Mouse (Mus musculus) embryonic facial prominence, embryonic 14.5 days (tissue): ENCODE data around the gene Cep55. TPM values are rescaled to one million over a fixed set of nuclear protein-coding genes. Genes with fewer than 3 reads are reported as not detected.

ENCODE experiments used
- ATAC-seq: fragments of 200-750 bp; cut with Nextera tagmentation; 2 replicates; pipeline ENCODE4 v1.8.0; 2017; ENCODE audit warnings: low read depth, moderate number of reproducible peaks, moderate TSS enrichment
- DNase-seq: peaks from one replicate; pipeline ENCODE4 v3.0.0-alpha.2; 2015; ENCODE audit warnings: low spot score
- H3K27ac ChIP-seq: fragments of 300-500 bp; sonication (generic); replicated peaks from 2 replicates; pipeline ENCODE4 v1.5.1; 2014; ENCODE audit warnings: low read depth, mild to moderate bottlenecking, low read length, moderate library complexity
- H3K27me3 ChIP-seq: fragments of 300-500 bp; sonication (generic); replicated peaks from 2 replicates; pipeline ENCODE4 v1.6.1; 2014; ENCODE audit warnings: low read length; ENCODE audit not compliant: control insufficient read depth, insufficient read depth
- H3K36me3 ChIP-seq: fragments of 300-500 bp; sonication (generic); 2 replicates; pipeline ENCODE4 v1.6.1; 2014; ENCODE audit warnings: low read length, mixed read lengths; ENCODE audit not compliant: control insufficient read depth, insufficient read depth
- H3K4me1 ChIP-seq: fragments of 300-500 bp; sonication (generic); 2 replicates; pipeline ENCODE4 v1.6.1; 2014; ENCODE audit warnings: antibody characterized with exemption, low read length; ENCODE audit not compliant: control insufficient read depth, insufficient read depth
- H3K4me2 ChIP-seq: fragments of 300-500 bp; sonication (generic); 2 replicates; pipeline ENCODE4 v1.6.1; 2014; ENCODE audit warnings: low read depth, mild to moderate bottlenecking, low read length, moderate library complexity, mixed read lengths
- H3K4me3 ChIP-seq: fragments of 300-500 bp; sonication (generic); 2 replicates; pipeline ENCODE4 v1.5.1; 2014; ENCODE audit warnings: low read depth, mild to moderate bottlenecking, low read length
- H3K9ac ChIP-seq: fragments of 300-500 bp; sonication (generic); 2 replicates; pipeline ENCODE4 v1.6.1; 2014; ENCODE audit warnings: low read depth, mild to moderate bottlenecking, low read length, moderate library complexity, mixed read lengths
- H3K9me3 ChIP-seq: fragments of 300-500 bp; sonication (generic); 2 replicates; pipeline ENCODE4 v1.6.1; 2016; ENCODE audit warnings: low read length; ENCODE audit not compliant: control insufficient read depth
- WGBS: fragments of 180-500 bp; shearing (Covaris S2); extraction: QIAGEN DNeasy Blood & Tissue Kit; methylation state at CpG from one replicate; pipeline ENCODE4 v1.1.7; 2014; 5-methylcytosine and 5-hydroxymethylcytosine counted together
- polyA plus RNA-seq: library from polyadenylated mRNA; unstranded; fragments of >200 nt; fragmentation: Nextera tagmentation; extraction: Ambion mirVana; gene quantifications from 2 replicates; pipeline ENCODE4 v1.2.1, GENCODE M21; 2014

The Cep55 gene
- polyA plus RNA-seq, 1 experiment from 2014 or later, result 18.2 TPM

DNA sequence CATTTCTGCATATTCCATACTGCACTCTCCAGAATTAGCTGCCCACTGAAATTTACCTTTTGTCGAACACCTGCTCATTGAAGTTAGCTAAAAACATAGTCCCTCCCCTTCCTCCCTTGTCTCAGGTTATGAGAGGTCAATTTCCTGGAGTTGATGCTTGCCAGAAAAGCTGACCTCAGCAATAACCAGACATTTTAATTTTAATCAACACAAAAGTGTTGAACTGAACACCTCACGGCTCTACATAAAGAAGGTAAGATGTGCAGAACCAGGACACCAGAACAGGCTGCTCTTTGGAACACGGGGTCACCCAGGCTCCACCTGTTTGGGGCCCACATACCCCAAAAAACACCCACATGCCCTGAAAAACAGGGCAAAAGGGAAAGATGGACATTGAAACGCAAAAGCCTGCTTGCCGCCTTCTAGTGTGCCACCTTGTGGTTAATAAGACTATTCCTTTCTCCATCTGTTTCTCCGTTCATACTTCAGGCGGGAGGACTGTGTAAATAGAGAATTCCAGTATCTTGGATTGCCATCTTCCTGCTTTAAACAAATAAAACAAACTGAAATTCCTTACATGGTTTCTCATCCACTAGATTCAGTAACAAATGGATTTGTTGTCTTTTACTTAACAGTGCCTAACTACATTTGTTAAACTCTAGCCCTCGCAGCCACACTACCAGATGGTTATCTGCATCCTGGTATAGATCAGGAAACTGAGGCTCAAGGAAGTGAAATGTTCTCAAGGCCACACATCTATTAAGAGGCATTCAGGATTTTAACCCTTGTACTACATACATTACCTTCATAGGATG lies 1.4 kb upstream of the Cep55 start:
- H3K36me3 ChIP-seq, result peaks cover 8% of the 10 kb centered on the region; the same call in 1 of the 2 replicates
- 23% methylated on average over 8 of the region's 8 CpGs for WGBS
- peak overlapping the region; percentile 76 for H3K4me3 ChIP-seq
- no peaks in the 10 kb centered on the region for H3K27me3 ChIP-seq
- no peak overlapping the region; the same call in 1 of the 2 replicates for H3K27ac ChIP-seq
- ATAC-seq (no peak), DNase-seq (peak; percentile 76)
- peak overlapping the region; percentile 65 for H3K4me2 ChIP-seq
- H3K9me3 ChIP-seq, result no peaks in the 10 kb centered on the region
- H3K9ac ChIP-seq, result peak overlapping the region; percentile 56; the same call in 1 of the 2 replicates
- H3K4me1 ChIP-seq, result peaks cover 12% of the 10 kb centered on the region

DNA sequence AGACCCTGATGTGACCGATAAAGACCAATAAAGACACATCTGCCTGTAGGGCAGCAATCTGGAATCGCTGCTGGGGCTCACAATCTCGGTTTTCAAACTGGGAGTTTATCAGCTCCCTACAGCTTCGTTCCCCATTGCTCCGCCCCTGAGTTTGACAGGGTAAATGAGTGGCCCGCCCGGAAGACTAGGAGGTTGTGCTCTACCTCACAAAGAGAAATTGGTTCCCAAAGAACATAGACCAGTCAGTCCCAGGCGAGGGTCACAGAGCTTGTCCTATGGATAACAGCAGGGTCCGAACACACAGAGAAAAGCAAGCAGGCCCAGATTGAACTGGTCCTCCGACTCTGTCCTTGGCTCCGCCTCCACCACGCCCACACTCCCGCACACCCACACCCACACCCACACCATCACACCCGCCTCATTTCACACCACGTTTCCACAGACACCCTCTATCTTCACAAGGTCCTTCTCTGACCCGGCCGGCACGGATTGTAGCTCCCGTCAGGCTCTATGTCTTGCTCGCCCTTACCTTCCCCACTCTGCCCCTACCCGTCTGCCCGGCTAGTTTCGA lies 577 bp upstream of the Cep55 start:
- no peak overlapping the region; the same call in 1 of the 2 replicates for H3K27ac ChIP-seq
- H3K4me1 ChIP-seq, result peaks cover 12% of the 10 kb centered on the region
- no peaks in the 10 kb centered on the region for H3K9me3 ChIP-seq
- H3K27me3 ChIP-seq, result no peaks in the 10 kb centered on the region
- H3K4me2 ChIP-seq, result peak overlapping the region; percentile 65
- peak; percentile 82 for DNase-seq
- peak overlapping the region; percentile 76 for H3K4me3 ChIP-seq
- H3K36me3 ChIP-seq, result peaks cover 15% of the 10 kb centered on the region
- peak; percentile 93 for ATAC-seq
- H3K9ac ChIP-seq, result peak overlapping the region; percentile 56
- under 1% methylated on average over 19 of the region's 23 CpGs for WGBS

DNA sequence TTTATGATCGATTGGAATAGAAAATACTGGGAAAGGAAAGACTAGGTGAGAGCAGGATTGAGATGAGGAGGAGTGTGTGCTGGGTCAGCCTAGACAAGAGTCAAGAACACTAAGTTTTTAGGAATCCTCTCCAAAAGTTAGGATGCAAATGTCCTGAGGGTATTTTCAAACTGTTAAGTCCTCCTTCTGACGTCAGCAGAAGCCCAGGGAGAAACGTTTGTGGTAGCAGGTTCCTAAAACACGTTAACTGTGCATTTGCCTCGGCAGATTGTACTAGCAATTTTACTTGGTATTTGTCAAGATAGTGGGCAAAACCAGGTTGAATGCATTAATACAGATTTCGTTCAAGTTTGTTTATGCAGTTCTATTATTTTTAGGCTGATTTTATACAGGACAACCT lies 987 bp downstream of the Cep55 start:
- peaks cover 12% of the 10 kb centered on the region for H3K4me1 ChIP-seq
- 14% methylated on average over 6 of the region's 6 CpGs for WGBS
- H3K4me2 ChIP-seq, result peak overlapping the region; percentile 80
- peaks cover 23% of the 10 kb centered on the region for H3K36me3 ChIP-seq
- peak overlapping the region; percentile 76 for H3K4me3 ChIP-seq
- no peaks in the 10 kb centered on the region for H3K9me3 ChIP-seq
- DNase-seq (no peak), ATAC-seq (no peak)
- H3K9ac ChIP-seq, result peak overlapping the region; percentile 68
- no peak overlapping the region for H3K27ac ChIP-seq
- no peaks in the 10 kb centered on the region for H3K27me3 ChIP-seq

DNA sequence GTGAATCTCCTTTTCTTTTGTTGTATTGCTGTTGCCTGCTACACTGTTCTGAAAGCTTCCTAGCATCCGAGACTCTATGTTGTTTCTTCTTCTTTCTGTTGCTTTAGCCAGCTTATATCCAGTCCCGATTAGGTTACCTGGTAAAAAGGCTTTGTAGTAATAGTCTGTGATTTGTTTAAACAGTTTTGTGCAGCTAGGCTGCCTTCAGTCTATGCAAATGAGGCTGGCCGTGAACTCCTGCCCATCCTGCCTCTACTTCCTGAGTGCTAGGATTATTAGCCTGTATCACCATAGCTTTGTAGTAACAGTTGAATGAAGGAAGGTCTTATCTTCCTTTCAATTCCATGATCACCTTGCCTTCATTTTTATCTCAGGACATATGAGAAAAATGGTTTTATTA lies 1.5 kb downstream of the Cep55 start:
- H3K4me2 ChIP-seq, result peak overlapping the region; percentile 80
- H3K4me1 ChIP-seq, result peaks cover 12% of the 10 kb centered on the region
- WGBS, result 55% methylated on average over 3 of the region's 3 CpGs
- ATAC-seq (no peak), DNase-seq (no peak)
- no peak overlapping the region for H3K27ac ChIP-seq
- no peaks in the 10 kb centered on the region for H3K9me3 ChIP-seq
- no peaks in the 10 kb centered on the region for H3K27me3 ChIP-seq
- H3K4me3 ChIP-seq, result peak overlapping the region; percentile 76
- 0 out of 2 replicates have a peak overlapping the region, but pooled peaks have one; percentile 68 for H3K9ac ChIP-seq
- H3K36me3 ChIP-seq, result peaks cover 28% of the 10 kb centered on the region

DNA sequence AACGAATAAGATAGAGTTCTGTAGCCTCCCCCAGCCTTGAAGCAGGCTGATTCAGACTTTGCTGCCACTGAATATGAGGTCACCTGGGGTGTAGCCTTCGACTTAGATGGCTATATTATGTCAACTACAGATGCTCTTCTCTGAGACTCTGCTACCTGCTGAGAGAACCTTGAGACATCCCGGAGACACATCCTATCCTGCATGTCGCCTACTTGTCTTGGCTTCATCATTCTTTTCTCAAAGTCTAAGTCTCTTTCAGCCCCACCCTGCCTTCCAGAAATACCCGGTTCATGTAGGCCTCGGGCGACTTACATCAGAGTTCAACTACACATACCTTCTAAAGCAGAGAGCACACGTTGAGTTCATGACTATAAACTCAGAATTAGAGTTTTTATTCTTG lies 2.1 kb downstream of the Cep55 start:
- ATAC-seq (no peak), DNase-seq (no peak)
- 88% methylated on average over 8 of the region's 8 CpGs for WGBS
- H3K4me2 ChIP-seq, result no peak overlapping the region
- H3K4me3 ChIP-seq, result no peak overlapping the region
- H3K9ac ChIP-seq, result no peak overlapping the region
- H3K27ac ChIP-seq, result no peak overlapping the region
- peaks cover 32% of the 10 kb centered on the region for H3K36me3 ChIP-seq
- H3K4me1 ChIP-seq, result peaks cover 12% of the 10 kb centered on the region
- H3K9me3 ChIP-seq, result no peaks in the 10 kb centered on the region
- H3K27me3 ChIP-seq, result no peaks in the 10 kb centered on the region

DNA sequence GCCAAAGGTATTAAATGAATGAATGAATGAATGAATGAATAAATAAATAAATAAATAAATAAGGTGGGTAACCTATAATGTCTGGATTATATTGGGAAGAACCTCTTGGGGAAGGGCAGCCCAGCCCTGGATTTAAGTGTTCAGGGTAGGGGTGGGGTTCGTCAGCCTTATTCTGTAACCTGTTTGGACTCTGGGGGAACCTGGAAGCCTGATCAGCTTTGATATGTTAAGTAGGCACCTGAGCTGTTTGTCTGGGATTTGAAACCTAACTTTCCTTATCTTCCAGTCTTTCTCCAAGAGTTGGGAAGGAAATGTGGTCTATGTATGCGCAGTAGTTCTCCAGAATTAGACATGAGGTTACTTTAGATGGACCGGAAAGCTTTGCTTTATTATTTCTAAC lies 8.4 kb downstream of the Cep55 start:
- 86% methylated on average over 3 of the region's 3 CpGs for WGBS
- no peaks in the 10 kb centered on the region for H3K9me3 ChIP-seq
- ATAC-seq (no peak), DNase-seq (no peak)
- H3K36me3 ChIP-seq, result peaks cover 46% of the 10 kb centered on the region
- H3K4me2 ChIP-seq, result no peak overlapping the region
- H3K4me3 ChIP-seq, result no peak overlapping the region
- no peaks in the 10 kb centered on the region for H3K27me3 ChIP-seq
- no peaks in the 10 kb centered on the region for H3K4me1 ChIP-seq
- no peak overlapping the region for H3K27ac ChIP-seq
- H3K9ac ChIP-seq, result no peak overlapping the region

DNA sequence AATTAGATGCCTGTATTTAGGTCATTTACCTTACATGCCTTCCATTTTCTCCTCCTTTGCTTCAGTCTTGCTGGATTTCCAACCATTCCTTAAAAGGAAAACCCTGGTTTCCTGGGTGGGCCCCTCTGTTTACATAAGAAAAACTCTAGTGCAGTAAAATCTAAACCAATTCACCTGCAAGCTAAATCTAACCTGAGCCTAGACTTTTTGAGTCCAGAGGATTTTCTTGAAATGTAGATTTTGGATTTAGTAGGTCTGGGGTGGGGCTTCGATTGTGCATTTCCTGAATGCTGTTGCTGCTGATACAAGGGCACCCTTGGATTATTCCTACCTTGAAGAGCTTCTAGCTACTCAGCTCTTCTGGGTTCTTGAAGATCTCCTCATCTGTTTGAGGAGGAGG lies 9.2 kb downstream of the Cep55 start:
- no peak for DNase-seq
- Histone ChIP-seq H3K4me1 (no peaks in the 10 kb centered on the region), H3K27ac (no peak overlapping the region), H3K9me3 (no peaks in the 10 kb centered on the region), H3K27me3 (no peaks in the 10 kb centered on the region), H3K9ac (no peak overlapping the region), H3K36me3 (peaks cover 39% of the 10 kb centered on the region), H3K4me3 (no peak overlapping the region), H3K4me2 (no peak overlapping the region)
- no peak for ATAC-seq
- 90% methylated on average over 1 of the region's 1 CpGs for WGBS

DNA sequence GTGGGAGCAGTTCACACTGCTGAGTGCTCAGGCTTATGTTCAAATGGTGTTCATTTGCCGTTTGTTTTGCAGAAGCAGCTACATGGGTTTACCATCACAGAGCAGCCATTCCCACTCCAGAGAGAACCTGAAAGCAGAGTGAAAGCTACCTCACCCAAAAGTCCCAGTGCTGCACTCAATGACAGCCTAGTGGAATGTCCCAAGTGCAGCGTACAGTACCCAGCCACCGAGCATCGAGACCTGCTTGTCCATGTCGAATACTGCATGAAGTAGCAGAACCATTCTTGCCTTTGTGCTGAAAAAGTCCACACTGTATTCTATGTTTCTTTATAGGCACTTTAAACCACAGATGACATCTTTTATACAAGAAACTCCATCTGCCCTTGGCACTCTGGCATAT lies 18.4 kb downstream of the Cep55 start:
- Histone ChIP-seq H3K27me3 (no peaks in the 10 kb centered on the region), H3K27ac (no peak overlapping the region), H3K36me3 (peaks cover 38% of the 10 kb centered on the region), H3K4me1 (no peaks in the 10 kb centered on the region), H3K4me2 (no peak overlapping the region), H3K4me3 (no peak overlapping the region), H3K9ac (no peak overlapping the region), H3K9me3 (no peaks in the 10 kb centered on the region)
- 85% methylated on average over 5 of the region's 5 CpGs for WGBS
- ATAC-seq, result no peak
- DNase-seq, result no peak
